Mouse (Mus musculus) forebrain, embryonic 16.5 days (tissue): ENCODE data around the gene Sumo3. TPM values are rescaled to one million over a fixed set of nuclear protein-coding genes. Genes with fewer than 3 reads are reported as not detected.

Experiments
- ATAC-seq: fragments of 200-750 bp; cut with Nextera tagmentation; 2 replicates; pipeline ENCODE4 v1.8.0; 2017; ENCODE audit warnings: mild to moderate bottlenecking, moderate library complexity
- H3K27ac ChIP-seq: fragments of 300-500 bp; sonication (generic); 2 replicates; pipeline ENCODE4 v1.5.1; 2014; ENCODE audit warnings: low read length, control low read depth
- H3K27me3 ChIP-seq: fragments of 300-500 bp; sonication (generic); replicated peaks from 2 replicates; pipeline ENCODE4 v1.6.1; 2014; ENCODE audit warnings: low read length; ENCODE audit not compliant: control insufficient read depth, insufficient read depth
- H3K36me3 ChIP-seq: fragments of 300-500 bp; sonication (generic); 2 replicates; pipeline ENCODE4 v1.6.1; 2014; ENCODE audit not compliant: control insufficient read depth, insufficient read depth
- H3K4me1 ChIP-seq: fragments of 300-500 bp; sonication (generic); replicated peaks from 2 replicates; pipeline ENCODE4 v1.6.1; 2014; ENCODE audit warnings: low read length; ENCODE audit not compliant: control insufficient read depth, insufficient read depth
- H3K4me2 ChIP-seq: fragments of 300-500 bp; sonication (generic); 2 replicates; pipeline ENCODE4 v1.6.1; 2014; ENCODE audit warnings: mild to moderate bottlenecking, low read length, control low read depth
- H3K4me3 ChIP-seq: fragments of 300-500 bp; sonication (generic); replicated peaks from 2 replicates; pipeline ENCODE4 v1.5.1; 2014; ENCODE audit warnings: mild to moderate bottlenecking, low read length, control low read depth
- H3K9ac ChIP-seq: fragments of 300-500 bp; sonication (generic); replicated peaks from 2 replicates; pipeline ENCODE4 v1.6.1; 2014; ENCODE audit warnings: low read depth, low read length, control low read depth
- H3K9me3 ChIP-seq: fragments of 300-500 bp; sonication (generic); 2 replicates; pipeline ENCODE4 v1.6.1; 2016; ENCODE audit warnings: low read length; ENCODE audit not compliant: control insufficient read depth
- WGBS: fragments of 180-500 bp; shearing (Covaris S2); extraction: QIAGEN DNeasy Blood & Tissue Kit; methylation state at CpG from one replicate; pipeline ENCODE4 v1.1.7; 2014; 5-methylcytosine and 5-hydroxymethylcytosine counted together
- polyA plus RNA-seq: library from polyadenylated mRNA; unstranded; fragments of >200 nt; fragmentation: Nextera tagmentation; extraction: Ambion mirVana; gene quantifications from 2 replicates; pipeline ENCODE4 v1.2.1, GENCODE M21; 2015

Sumo3 gene
- polyA plus RNA-seq, 1 experiment from 2014 or later = 349 TPM

GRCm38 (mm10) chr10:77569973-77570658 lies 35.8 kb upstream of the Sumo3 start:
- Histone ChIP-seq H3K4me3 (no peak overlapping the region), H3K27me3 (no peaks in the 10 kb centered on the region), H3K4me2 (no peak overlapping the region), H3K36me3 (no peaks in the 10 kb centered on the region), H3K9me3 (no peaks in the 10 kb centered on the region), H3K4me1 (no peaks in the 10 kb centered on the region), H3K27ac (no peak overlapping the region), H3K9ac (no peak overlapping the region)
- no peak for ATAC-seq
- whole genome bisulfite sequencing = 67% methylated on average over 6 of the region's 6 CpGs

GRCm38 (mm10) chr10:77572225-77572624 lies 33.7 kb upstream of the Sumo3 start:
- WGBS = 32% methylated on average over 3 of the region's 3 CpGs

GRCm38 (mm10) chr10:77573162-77573561 lies 32.7 kb upstream of the Sumo3 start:
- H3K9ac ChIP-seq = no peak overlapping the region
- H3K27ac ChIP-seq = no peak overlapping the region
- H3K9me3 ChIP-seq = no peaks in the 10 kb centered on the region
- ATAC-seq = no peak
- WGBS = 89% methylated on average over 1 of the region's 1 CpGs
- no peaks in the 10 kb centered on the region for H3K27me3 ChIP-seq
- H3K36me3 ChIP-seq = no peaks in the 10 kb centered on the region
- no peaks in the 10 kb centered on the region for H3K4me1 ChIP-seq
- H3K4me3 ChIP-seq = no peak overlapping the region
- no peak overlapping the region for H3K4me2 ChIP-seq

More at GRCm38 (mm10) chr10:77572225-77572624, 33.7 kb upstream of the Sumo3 start:
- no peaks in the 10 kb centered on the region for H3K27me3 ChIP-seq
- no peak for ATAC-seq
- H3K4me2 ChIP-seq = no peak overlapping the region
- no peaks in the 10 kb centered on the region for H3K4me1 ChIP-seq
- no peak overlapping the region for H3K4me3 ChIP-seq
- no peaks in the 10 kb centered on the region for H3K36me3 ChIP-seq
- no peak overlapping the region for H3K27ac ChIP-seq
- H3K9ac ChIP-seq = no peak overlapping the region
- no peaks in the 10 kb centered on the region for H3K9me3 ChIP-seq

GRCm38 (mm10) chr10:77580027-77580920 lies 25.6 kb upstream of the Sumo3 start:
- H3K27me3 ChIP-seq = no peaks in the 10 kb centered on the region
- no peaks in the 10 kb centered on the region for H3K9me3 ChIP-seq
- ATAC-seq = no peak
- H3K27ac ChIP-seq = no peak overlapping the region
- no peak overlapping the region for H3K4me3 ChIP-seq
- H3K4me1 ChIP-seq = peaks cover 11% of the 10 kb centered on the region
- no peaks in the 10 kb centered on the region for H3K36me3 ChIP-seq
- 66% methylated on average over 10 of the region's 10 CpGs for WGBS
- no peak overlapping the region for H3K4me2 ChIP-seq
- no peak overlapping the region for H3K9ac ChIP-seq

- whole genome bisulfite sequencing = 8% methylated on average over 8 of the region's 8 CpGs
- peak overlapping the region; percentile 76 for H3K4me2 ChIP-seq
- peak; percentile 24 for ATAC-seq
Measured at GRCm38 (mm10) chr10:77581023-77581407, 24.9 kb upstream of the Sumo3 start.

GRCm38 (mm10) chr10:77581408-77582284 lies 24.3 kb upstream of the Sumo3 start, which contains the start of gene Pttg1ip:
TSS of gene Pttg1ip (plus strand) at chr10:77581720.
- H3K9ac ChIP-seq = peak within 1 kb of the TSS; percentile 80
- peak; percentile 98 for ATAC-seq
- no peaks in the 10 kb centered on the region for H3K27me3 ChIP-seq
- peaks cover 11% of the 10 kb centered on the region for H3K4me1 ChIP-seq
- H3K9me3 ChIP-seq = no peaks in the 10 kb centered on the region
- H3K4me2 ChIP-seq = peak within 1 kb of the TSS; percentile 92
- no peaks in the 10 kb centered on the region for H3K36me3 ChIP-seq
- H3K4me3 ChIP-seq = peak within 1 kb of the TSS; percentile 74
- peak within 1 kb of the TSS; percentile 85 for H3K27ac ChIP-seq
- under 1% methylated on average over 64 of the region's 64 CpGs for WGBS

More at GRCm38 (mm10) chr10:77581023-77581407, 24.9 kb upstream of the Sumo3 start:
- Histone ChIP-seq H3K4me3 (peak overlapping the region; percentile 74), H3K36me3 (no peaks in the 10 kb centered on the region), H3K27me3 (no peaks in the 10 kb centered on the region), H3K27ac (peak overlapping the region; percentile 76), H3K4me1 (peaks cover 11% of the 10 kb centered on the region), H3K9ac (peak overlapping the region; percentile 72), H3K9me3 (no peaks in the 10 kb centered on the region)

GRCm38 (mm10) chr10:77582285-77582618 lies 23.6 kb upstream of the Sumo3 start:
- H3K4me2 ChIP-seq = peak overlapping the region; percentile 92
- no peaks in the 10 kb centered on the region for H3K9me3 ChIP-seq
- WGBS = 10% methylated on average over 8 of the region's 8 CpGs
- no peaks in the 10 kb centered on the region for H3K36me3 ChIP-seq
- no peak overlapping the region for H3K27ac ChIP-seq
- no peaks in the 10 kb centered on the region for H3K27me3 ChIP-seq
- peak overlapping the region; percentile 74 for H3K4me3 ChIP-seq
- H3K4me1 ChIP-seq = peaks cover 11% of the 10 kb centered on the region
- ATAC-seq = no peak
- peak overlapping the region; percentile 80 for H3K9ac ChIP-seq

- H3K4me2 ChIP-seq = no peak overlapping the region
- H3K9me3 ChIP-seq = no peaks in the 10 kb centered on the region
- H3K9ac ChIP-seq = no peak overlapping the region
- H3K27me3 ChIP-seq = no peaks in the 10 kb centered on the region
- no peak overlapping the region for H3K4me3 ChIP-seq
- H3K27ac ChIP-seq = no peak overlapping the region
- WGBS = 78% methylated on average over 10 of the region's 10 CpGs
- no peaks in the 10 kb centered on the region for H3K36me3 ChIP-seq
- peaks cover 11% of the 10 kb centered on the region for H3K4me1 ChIP-seq
- no peak for ATAC-seq
Measured at GRCm38 (mm10) chr10:77583795-77584422, 22.0 kb upstream of the Sumo3 start.
